Mouse (Mus musculus) cerebellum, adult 11-12 months (tissue): ENCODE measurements around the gene Tbc1d10c.
"Not testable (repeated sequence)": the region's sequence is repeated elsewhere in the genome, so short reads cannot be mapped to it uniquely, and the experiment has no call there.

Source experiments
- DNase-seq: peaks from one replicate; pipeline ENCODE4 v3.0.0; 2022

Tbc1d10c gene

GRCm38 (mm10) chr19:4140147-4140546, 50.9 kb downstream of the Tbc1d10c start:
- DNase-seq, result no peak

- DNase-seq, result no peak
These were observed 51.6 kb downstream of the Tbc1d10c start, which contains the start of gene Gpr152 for GRCm38 (mm10) chr19:4139446-4139845. Gpr152 (plus strand) TSS chr19:4139787.

DNA sequence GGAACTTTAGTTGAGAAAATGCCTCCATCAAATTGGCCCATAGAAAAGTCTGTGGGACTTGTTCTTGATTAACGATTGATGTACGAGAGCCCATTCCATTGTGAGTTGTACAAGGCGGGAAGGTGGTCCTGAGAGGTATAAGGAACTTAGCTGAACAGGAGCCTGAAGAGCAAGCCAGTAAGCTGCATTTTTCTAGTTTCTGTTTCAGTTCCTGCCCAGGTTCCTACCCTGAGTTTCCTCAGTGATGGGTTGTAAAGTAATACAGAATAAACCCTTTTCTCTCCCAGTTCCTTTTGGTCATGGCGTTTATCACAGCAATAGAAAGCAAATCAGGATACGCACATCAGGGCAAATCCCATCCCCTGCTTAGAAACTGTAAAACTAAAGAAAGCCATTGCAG, 53.2 kb downstream of the Tbc1d10c start:
- DNase-seq, result no peak

- DNase-seq, result no peak
These were observed 54.6 kb downstream of the Tbc1d10c start for GRCm38 (mm10) chr19:4136463-4136862.

DNA sequence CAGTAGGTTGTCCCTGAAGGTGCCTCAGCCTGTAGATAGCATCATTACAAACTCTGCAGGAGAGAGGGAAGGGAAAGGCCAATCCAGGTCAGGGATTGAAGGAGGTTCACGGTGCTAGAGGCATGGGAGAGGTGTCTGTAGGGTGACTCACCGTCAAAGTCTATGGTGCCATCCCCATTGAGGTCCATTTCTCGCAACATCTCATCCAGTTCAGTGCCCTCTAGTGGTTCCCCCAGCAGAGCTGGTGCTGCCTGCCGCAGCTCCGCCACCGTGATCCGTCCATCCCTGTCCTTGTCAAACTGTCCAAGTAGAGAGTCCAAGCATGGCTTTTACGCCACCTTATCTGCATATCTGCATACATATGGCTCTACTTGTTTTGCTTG, 55.1 kb downstream of the Tbc1d10c start:
- peak; percentile 26 for DNase-seq

GRCm38 (mm10) chr19:4135229-4135962, 55.7 kb downstream of the Tbc1d10c start:
- DNase-seq, result not testable (repeated sequence)

DNA sequence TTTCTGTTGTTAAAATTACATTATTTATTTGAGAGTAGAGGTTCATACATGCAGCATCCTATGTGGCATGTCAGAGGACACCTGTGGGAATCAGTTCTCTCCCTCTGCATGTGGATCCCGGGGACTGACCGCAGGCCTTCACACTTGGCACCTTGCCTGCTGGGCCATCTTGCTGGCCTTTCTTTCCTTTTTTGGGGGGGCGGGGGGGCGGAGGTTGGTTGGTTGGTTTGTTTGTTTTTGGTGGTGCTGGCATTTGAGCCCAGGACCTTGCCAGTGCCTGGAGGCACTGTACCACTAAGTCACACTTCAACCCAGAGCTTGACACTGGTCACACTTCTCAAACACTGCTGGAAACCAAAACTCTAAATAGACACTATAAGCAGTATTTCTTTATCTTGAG, 56.7 kb downstream of the Tbc1d10c start:
- no peak for DNase-seq
